Mouse (Mus musculus) liver, embryonic 13.5 days (tissue): ENCODE results near the gene Izumo1r. TPM values are rescaled to one million over a fixed set of nuclear protein-coding genes. Genes with fewer than 3 reads are reported as not detected.

Experiments
- ATAC-seq: fragments of 200-750 bp; cut with Nextera tagmentation; 2 replicates; pipeline ENCODE4 v1.8.0; 2017; ENCODE audit warnings: low read depth, mild to moderate bottlenecking, moderate number of reproducible peaks, moderate library complexity
- DNase-seq: peaks from one replicate; pipeline ENCODE4 v3.0.0; 2022
- H3K27ac ChIP-seq: fragments of 300-500 bp; sonication (generic); 2 replicates; pipeline ENCODE4 v1.5.1; 2015; ENCODE audit warnings: moderate library complexity, mild to moderate bottlenecking, inconsistent platforms
- H3K27me3 ChIP-seq: fragments of 300-500 bp; sonication (generic); 2 replicates; pipeline ENCODE4 v1.6.1; 2015; ENCODE audit warnings: mild to moderate bottlenecking, inconsistent platforms
- H3K36me3 ChIP-seq: fragments of 300-500 bp; sonication (generic); 2 replicates; pipeline ENCODE4 v1.6.1; 2015; ENCODE audit warnings: mild to moderate bottlenecking, inconsistent platforms
- H3K4me1 ChIP-seq: fragments of 300-500 bp; sonication (generic); replicated peaks from 2 replicates; pipeline ENCODE4 v1.6.1; 2015; ENCODE audit warnings: inconsistent platforms
- H3K4me2 ChIP-seq: fragments of 300-500 bp; sonication (generic); 2 replicates; pipeline ENCODE4 v1.6.1; 2015; ENCODE audit warnings: inconsistent platforms, mild to moderate bottlenecking, moderate library complexity
- H3K4me3 ChIP-seq: fragments of 300-500 bp; sonication (generic); replicated peaks from 2 replicates; pipeline ENCODE4 v1.5.1; 2015; ENCODE audit warnings: mild to moderate bottlenecking, inconsistent platforms
- H3K9ac ChIP-seq: fragments of 300-500 bp; sonication (generic); 2 replicates; pipeline ENCODE4 v1.6.1; 2015; ENCODE audit warnings: mild to moderate bottlenecking, inconsistent platforms
- H3K9me3 ChIP-seq: fragments of 300-500 bp; sonication (generic); replicated peaks from 2 replicates; pipeline ENCODE4 v1.6.1; 2016; ENCODE audit warnings: inconsistent platforms
- WGBS: fragments of 180-500 bp; shearing (Covaris S2); methylation state at CpG from one replicate; pipeline ENCODE4 v1.1.7; 2015; ENCODE audit not compliant: insufficient replicate concordance; 5-methylcytosine and 5-hydroxymethylcytosine counted together
- polyA plus RNA-seq: library from polyadenylated mRNA; unstranded; fragments of >200 nt; fragmentation: Nextera tagmentation; extraction: Ambion mirVana; gene quantifications from 2 replicates; pipeline ENCODE4 v1.2.1, GENCODE M21; 2015

The Izumo1r gene
- polyA plus RNA-seq, 1 experiment from 2014 or later: not detected

DNA sequence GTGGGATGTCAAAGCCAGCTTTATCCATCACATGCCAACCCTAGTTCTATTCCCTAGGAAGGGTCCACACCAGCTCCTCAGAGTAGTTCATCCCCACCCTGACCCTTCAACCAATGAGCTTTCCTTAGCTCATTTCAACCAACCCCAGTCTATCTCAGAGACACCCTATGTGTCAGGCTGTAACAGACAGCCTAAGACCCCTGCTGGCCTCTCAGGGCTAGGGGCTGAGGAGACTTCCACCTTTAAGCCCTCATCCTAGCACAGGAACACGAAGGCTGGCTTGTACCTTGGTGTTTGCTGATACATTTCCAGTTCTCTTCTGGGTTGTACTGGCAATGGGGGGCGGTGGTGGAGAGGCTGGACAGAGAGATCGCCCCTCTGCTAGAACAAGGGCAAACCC lies 743 bp downstream of the Izumo1r start:
- Histone ChIP-seq H3K27me3 (no peaks in the 10 kb centered on the region), H3K4me3 (no peak overlapping the region), H3K27ac (no peak overlapping the region), H3K4me1 (no peaks in the 10 kb centered on the region), H3K4me2 (no peak overlapping the region), H3K9ac (no peak overlapping the region), H3K9me3 (no peaks in the 10 kb centered on the region), H3K36me3 (no peaks in the 10 kb centered on the region)
- no peak for ATAC-seq
- WGBS: 58% methylated on average over 3 of the region's 3 CpGs
- DNase-seq: no peak

DNA sequence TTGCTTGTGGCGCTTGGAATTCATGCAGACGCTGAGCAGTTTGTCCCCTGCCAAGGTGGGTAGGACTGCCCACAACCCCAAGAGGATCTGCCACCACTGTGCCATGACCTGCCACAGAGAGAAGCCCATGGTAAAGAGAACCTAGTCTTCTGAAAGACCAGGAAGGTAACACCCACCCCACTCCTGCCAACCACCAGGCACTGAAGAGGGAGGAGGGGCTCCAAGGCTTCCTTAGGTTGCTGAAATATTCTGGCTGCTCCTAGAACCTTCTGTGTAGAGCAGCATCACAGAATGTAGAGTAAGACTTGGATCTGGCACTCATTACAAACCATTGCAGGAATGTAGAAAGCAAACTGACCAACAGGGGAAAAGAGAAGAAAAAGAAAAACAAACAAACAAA lies 1.3 kb downstream of the Izumo1r start:
- H3K27me3 ChIP-seq: no peaks in the 10 kb centered on the region
- H3K36me3 ChIP-seq: no peaks in the 10 kb centered on the region
- no peak overlapping the region for H3K4me2 ChIP-seq
- ATAC-seq: no peak
- no peak overlapping the region for H3K9ac ChIP-seq
- no peak overlapping the region for H3K27ac ChIP-seq
- no peaks in the 10 kb centered on the region for H3K9me3 ChIP-seq
- H3K4me1 ChIP-seq: no peaks in the 10 kb centered on the region
- DNase-seq: no peak
- no peak overlapping the region for H3K4me3 ChIP-seq
- 83% methylated on average over 2 of the region's 2 CpGs for WGBS

DNA sequence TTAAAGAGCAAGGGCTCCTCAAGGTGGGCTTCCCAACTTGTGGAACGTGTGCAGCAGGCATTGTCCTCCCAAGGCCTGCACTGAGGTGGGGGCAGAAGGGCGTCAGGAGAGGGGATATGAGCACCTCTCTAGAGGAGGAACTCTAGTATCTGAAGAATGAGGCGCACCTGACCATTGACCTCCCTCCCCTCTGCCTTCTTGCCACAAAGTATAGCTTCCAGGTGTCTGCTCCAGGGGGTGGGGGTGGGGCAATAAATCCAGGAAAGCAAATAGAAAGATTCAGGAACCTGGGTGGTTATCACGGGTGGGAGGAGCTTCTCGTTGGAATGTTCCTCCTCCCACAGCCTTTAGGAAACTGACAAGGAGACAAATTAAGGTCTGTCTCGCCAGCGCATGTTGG lies 2.0 kb downstream of the Izumo1r start:
- Histone ChIP-seq H3K27me3 (no peaks in the 10 kb centered on the region), H3K27ac (no peak overlapping the region), H3K36me3 (no peaks in the 10 kb centered on the region), H3K4me2 (no peak overlapping the region), H3K9me3 (no peaks in the 10 kb centered on the region), H3K4me3 (no peak overlapping the region), H3K4me1 (no peaks in the 10 kb centered on the region), H3K9ac (no peak overlapping the region)
- ATAC-seq (no peak), DNase-seq (no peak)
- 47% methylated on average over 7 of the region's 7 CpGs for WGBS

DNA sequence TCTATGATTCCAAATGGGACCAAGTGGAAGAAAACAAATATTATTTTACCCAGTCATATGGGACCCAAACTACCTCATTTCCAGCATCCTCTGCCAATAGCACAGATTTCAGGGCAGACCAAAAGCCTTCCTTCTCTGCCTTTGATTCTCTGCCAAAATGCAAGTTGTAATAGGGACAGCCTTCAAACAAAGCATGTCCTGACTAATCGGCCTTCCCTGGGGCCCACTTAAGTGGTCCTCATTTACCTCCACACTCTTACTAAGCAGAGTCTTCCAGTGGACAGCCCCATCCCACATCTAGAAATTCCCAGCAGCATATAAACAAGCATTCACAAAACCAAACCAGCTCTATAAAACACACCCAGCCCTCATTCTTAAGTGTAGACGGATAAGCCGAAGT lies 6.6 kb downstream of the Izumo1r start:
- Histone ChIP-seq H3K27me3 (no peaks in the 10 kb centered on the region), H3K4me1 (peaks cover 7% of the 10 kb centered on the region), H3K9me3 (no peaks in the 10 kb centered on the region), H3K36me3 (no peaks in the 10 kb centered on the region), H3K4me2 (no peak overlapping the region), H3K27ac (no peak overlapping the region), H3K4me3 (no peak overlapping the region), H3K9ac (no peak overlapping the region)
- WGBS: 83% methylated on average over 3 of the region's 3 CpGs
- DNase-seq (no peak), ATAC-seq (no peak)

DNA sequence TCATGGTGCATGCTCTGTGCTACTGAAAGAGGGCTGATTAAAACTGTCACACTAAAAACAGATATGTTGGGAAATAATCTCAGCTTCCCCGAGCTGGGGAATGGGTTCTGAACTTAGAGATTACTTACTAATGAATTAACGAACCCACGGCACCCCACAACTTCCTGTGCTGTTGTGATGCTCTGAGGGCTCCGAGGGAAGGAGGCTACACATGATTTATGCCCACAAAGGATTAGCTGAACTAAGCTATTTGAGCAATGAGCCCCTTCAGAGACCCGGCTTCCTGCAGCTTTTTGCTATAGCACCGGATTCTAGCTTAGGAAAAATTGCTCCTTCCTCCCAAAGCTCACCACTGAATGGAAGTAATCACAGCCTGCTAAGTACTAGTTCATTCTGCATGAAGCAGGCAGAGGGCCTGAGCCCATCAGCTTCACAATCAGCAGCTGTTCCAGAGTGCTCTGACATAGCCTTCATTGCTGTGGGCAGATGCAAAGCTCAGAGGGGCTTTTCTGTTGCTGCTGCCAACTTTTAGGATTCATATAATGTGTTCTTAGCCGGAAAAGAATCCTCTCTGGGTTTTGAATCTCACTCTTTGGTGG lies 8.4 kb downstream of the Izumo1r start:
- no peaks in the 10 kb centered on the region for H3K36me3 ChIP-seq
- ATAC-seq (no peak), DNase-seq (no peak)
- H3K27me3 ChIP-seq: no peaks in the 10 kb centered on the region
- WGBS: 45% methylated on average over 7 of the region's 7 CpGs
- no peak overlapping the region for H3K4me3 ChIP-seq
- H3K4me2 ChIP-seq: no peak overlapping the region
- no peak overlapping the region for H3K9ac ChIP-seq
- H3K27ac ChIP-seq: no peak overlapping the region
- H3K4me1 ChIP-seq: peaks cover 7% of the 10 kb centered on the region
- H3K9me3 ChIP-seq: no peaks in the 10 kb centered on the region

DNA sequence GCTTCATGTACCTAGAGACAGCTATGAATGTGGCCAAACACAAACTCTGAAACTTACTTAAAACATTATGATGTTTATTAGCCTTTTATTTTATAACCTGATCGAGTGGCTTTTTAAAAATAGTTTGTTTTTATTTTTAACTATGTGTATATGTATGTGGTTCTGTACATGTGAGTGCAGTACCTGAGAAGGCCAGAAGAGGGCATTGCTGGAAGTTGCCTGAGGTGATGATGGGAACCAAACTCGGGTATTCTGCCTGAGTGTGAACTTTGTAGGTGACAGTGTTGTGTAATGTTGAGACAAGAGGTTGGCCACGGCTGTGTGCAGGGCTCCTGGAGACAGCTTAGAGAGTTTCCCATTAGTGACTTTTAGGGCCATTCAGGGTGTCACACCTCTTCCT lies 9.1 kb downstream of the Izumo1r start:
- Histone ChIP-seq H3K27me3 (no peaks in the 10 kb centered on the region), H3K4me1 (peaks cover 7% of the 10 kb centered on the region), H3K9me3 (no peaks in the 10 kb centered on the region), H3K9ac (no peak overlapping the region), H3K36me3 (no peaks in the 10 kb centered on the region), H3K27ac (no peak overlapping the region), H3K4me2 (no peak overlapping the region), H3K4me3 (no peak overlapping the region)
- ATAC-seq: no peak
- DNase-seq: no peak
- 57% methylated on average over 3 of the region's 3 CpGs for WGBS

DNA sequence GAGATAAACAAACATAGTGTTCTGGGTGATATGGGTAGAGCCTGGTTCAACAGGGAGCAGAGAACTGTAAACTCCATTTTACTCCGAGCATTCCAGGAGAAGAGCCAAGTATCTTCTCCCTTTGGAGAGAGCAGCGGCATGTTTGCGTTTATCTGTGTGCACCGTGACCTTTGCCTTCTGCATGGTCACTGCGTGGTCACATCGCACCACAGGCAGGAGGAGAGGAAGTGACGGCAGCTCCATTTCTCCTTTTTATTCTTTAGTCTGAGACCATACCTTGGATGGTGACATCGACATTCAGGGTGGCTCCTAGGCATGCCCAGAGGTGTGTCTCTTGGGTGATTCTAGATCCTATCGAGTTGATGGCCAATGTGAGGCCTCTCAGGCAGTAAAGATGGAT lies 10.4 kb downstream of the Izumo1r start:
- Histone ChIP-seq H3K36me3 (no peaks in the 10 kb centered on the region), H3K27ac (no peak overlapping the region), H3K4me3 (no peak overlapping the region), H3K27me3 (no peaks in the 10 kb centered on the region), H3K9ac (no peak overlapping the region), H3K4me1 (peaks cover 7% of the 10 kb centered on the region), H3K4me2 (no peak overlapping the region), H3K9me3 (no peaks in the 10 kb centered on the region)
- ATAC-seq (no peak), DNase-seq (no peak)
- WGBS: 28% methylated on average over 9 of the region's 9 CpGs

DNA sequence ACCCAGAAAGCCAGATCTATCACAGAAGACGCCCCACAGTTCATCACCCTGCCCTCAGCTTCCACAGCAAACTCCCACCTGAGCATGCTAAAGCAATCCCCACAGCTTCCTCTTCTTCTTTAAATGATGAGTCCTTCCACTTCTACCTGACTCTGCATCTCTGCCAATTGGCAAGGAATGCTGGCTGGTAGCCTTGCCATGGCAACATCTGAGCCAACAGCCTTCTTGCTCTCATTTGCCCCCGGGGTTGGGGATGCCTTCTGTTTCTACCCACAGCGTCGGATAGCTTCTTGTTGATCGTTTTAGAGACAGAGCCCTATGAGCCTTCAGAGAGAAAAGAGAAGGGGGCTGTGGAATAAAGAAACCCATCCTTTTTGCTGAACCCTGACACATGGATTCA lies 11.9 kb downstream of the Izumo1r start:
- WGBS: 61% methylated on average over 5 of the region's 5 CpGs
- no peak for ATAC-seq
- H3K4me3 ChIP-seq: no peak overlapping the region
- no peak overlapping the region for H3K9ac ChIP-seq
- no peak overlapping the region for H3K27ac ChIP-seq
- H3K27me3 ChIP-seq: no peaks in the 10 kb centered on the region
- H3K4me1 ChIP-seq: peaks cover 7% of the 10 kb centered on the region
- DNase-seq: no peak
- no peaks in the 10 kb centered on the region for H3K9me3 ChIP-seq
- no peak overlapping the region for H3K4me2 ChIP-seq
- H3K36me3 ChIP-seq: no peaks in the 10 kb centered on the region

DNA sequence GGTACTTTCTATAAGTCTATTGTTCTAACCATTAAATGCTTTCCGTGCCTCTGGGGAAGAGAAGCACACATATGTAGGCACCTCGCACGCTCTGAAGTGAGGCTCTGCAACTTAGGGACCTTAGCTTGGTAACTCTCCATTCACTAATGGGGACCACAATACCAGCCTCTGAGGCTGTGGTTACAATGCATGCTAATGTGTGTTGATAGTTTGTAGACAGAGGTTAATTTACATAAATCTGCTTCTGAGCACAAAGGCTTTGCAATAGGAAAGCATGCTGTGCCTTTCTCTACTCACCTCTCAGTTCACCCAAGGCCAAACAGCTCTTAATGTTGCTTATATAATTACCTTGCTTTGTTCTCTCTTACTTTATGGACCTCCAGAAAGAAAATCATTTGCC lies 13.1 kb downstream of the Izumo1r start:
- H3K9me3 ChIP-seq: no peaks in the 10 kb centered on the region
- ATAC-seq: no peak
- WGBS: 67% methylated on average over 3 of the region's 3 CpGs

DNA sequence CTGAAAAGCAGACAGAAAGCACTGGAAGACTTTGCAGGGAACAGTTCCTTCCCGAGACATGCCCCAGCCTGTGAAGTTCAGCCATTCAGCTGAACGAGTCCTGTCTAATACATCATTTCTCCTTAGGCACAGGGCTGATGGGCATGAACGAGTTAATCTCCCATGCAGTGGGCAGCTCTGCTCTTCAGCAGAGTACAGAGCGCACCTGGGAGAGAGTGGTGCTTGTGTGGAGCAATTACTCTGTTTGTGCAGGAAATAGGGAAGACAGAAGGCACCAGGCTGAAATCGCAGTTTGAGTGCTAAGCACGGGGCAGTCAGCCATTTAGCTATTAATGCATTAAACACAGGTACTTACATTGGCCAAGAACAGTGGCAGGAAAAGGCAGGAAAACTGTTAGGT lies 15.1 kb downstream of the Izumo1r start:
- ATAC-seq (no peak), DNase-seq (no peak)
- WGBS: 61% methylated on average over 6 of the region's 6 CpGs
- H3K4me2 ChIP-seq: no peak overlapping the region
- no peaks in the 10 kb centered on the region for H3K36me3 ChIP-seq
- no peak overlapping the region for H3K9ac ChIP-seq
- peaks cover 18% of the 10 kb centered on the region for H3K4me1 ChIP-seq
- no peaks in the 10 kb centered on the region for H3K9me3 ChIP-seq
- H3K27ac ChIP-seq: no peak overlapping the region
- no peaks in the 10 kb centered on the region for H3K27me3 ChIP-seq
- H3K4me3 ChIP-seq: no peak overlapping the region

More for the DNA sequence above, 13.1 kb downstream of the Izumo1r start:
- H3K4me3 ChIP-seq: no peak overlapping the region
- no peaks in the 10 kb centered on the region for H3K27me3 ChIP-seq
- H3K4me2 ChIP-seq: no peak overlapping the region
- DNase-seq: no peak
- H3K36me3 ChIP-seq: no peaks in the 10 kb centered on the region
- H3K4me1 ChIP-seq: peaks cover 18% of the 10 kb centered on the region
- H3K9ac ChIP-seq: no peak overlapping the region
- H3K27ac ChIP-seq: no peak overlapping the region

DNA sequence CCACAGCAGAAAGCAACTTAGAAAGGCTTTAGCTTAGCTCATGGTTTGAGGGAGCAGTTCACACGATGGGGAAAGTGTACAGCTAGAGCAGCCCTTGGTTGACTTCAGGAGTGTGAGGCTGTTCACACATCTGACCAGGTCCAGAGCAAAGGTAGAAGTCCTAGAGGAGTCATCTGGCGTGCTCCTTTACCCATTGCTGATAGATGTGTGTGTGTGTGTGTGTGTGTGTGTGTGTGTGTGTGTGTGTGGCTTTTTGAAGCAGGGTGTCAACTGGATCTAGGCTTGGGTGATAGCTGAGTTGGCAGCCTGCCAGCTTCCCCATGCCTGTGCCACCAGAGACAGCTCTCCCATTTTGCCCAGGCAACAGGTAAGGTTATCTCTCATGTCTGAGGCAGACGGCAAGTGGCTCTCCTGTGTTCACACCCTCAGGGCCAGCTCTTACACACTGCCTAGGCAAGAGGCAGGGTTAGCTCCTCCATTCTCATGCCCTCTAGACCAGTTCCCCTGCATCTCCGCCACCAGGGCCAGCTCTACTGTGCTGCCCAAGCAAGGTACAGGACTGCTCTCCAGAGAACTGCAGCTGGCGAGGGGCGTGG lies 15.9 kb downstream of the Izumo1r start:
- H3K27me3 ChIP-seq: no peaks in the 10 kb centered on the region
- 62% methylated on average over 6 of the region's 6 CpGs for WGBS
- peaks cover 11% of the 10 kb centered on the region for H3K4me1 ChIP-seq
- no peak overlapping the region for H3K4me3 ChIP-seq
- H3K36me3 ChIP-seq: no peaks in the 10 kb centered on the region
- H3K9ac ChIP-seq: no peak overlapping the region
- ATAC-seq (0 out of 2 replicates have a peak, but pooled peaks have one; percentile 30), DNase-seq (no peak)
- H3K4me2 ChIP-seq: no peak overlapping the region
- H3K27ac ChIP-seq: no peak overlapping the region
- H3K9me3 ChIP-seq: no peaks in the 10 kb centered on the region

DNA sequence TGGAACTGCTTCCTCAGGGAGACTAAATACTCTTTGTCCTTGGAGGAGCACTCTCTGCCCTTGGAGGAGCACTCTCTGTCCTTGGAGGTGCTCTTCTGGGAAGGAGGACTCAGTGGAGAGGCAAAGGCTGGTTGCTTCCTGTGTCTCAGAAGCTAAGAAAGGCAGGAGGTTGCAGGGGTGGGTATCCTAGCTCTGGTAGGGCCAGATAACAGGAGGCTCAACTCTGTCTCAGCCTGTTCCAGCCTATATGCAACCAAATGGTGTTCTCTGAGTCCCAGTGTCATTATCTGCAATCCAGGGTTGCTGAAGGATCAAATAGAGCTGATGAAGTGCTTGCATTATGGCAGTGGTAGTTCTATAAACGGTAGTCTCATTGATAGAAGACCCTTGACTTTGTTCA lies 17.8 kb downstream of the Izumo1r start:
- no peak overlapping the region for H3K4me3 ChIP-seq
- no peak overlapping the region for H3K4me2 ChIP-seq
- H3K27ac ChIP-seq: no peak overlapping the region
- no peaks in the 10 kb centered on the region for H3K27me3 ChIP-seq
- WGBS: 24% methylated on average over 1 of the region's 1 CpGs
- H3K4me1 ChIP-seq: peaks cover 11% of the 10 kb centered on the region
- DNase-seq (peak; percentile 20), ATAC-seq (peak; percentile 85)
- no peaks in the 10 kb centered on the region for H3K9me3 ChIP-seq
- H3K9ac ChIP-seq: no peak overlapping the region
- H3K36me3 ChIP-seq: no peaks in the 10 kb centered on the region
